Mouse (Mus musculus): ENCODE data around the gene Cux2.
A peak's percentile ranks its signal among the peaks of the same experiment; 100 is the strongest.

Gene Cux2

GRCm38 (mm10) chr5:121919216-121919615 lies 130.7 kb downstream of the Cux2 start:
- DNase-seq (ENCODE audit: low read depth): no peak

GRCm38 (mm10) chr5:121916813-121917212 lies 133.1 kb downstream of the Cux2 start:
- DNase-seq (ENCODE audit: low read depth): no peak

- no peak for DNase-seq (ENCODE audit: low read depth)
Observed at GRCm38 (mm10) chr5:121913999-121914398, 135.9 kb downstream of the Cux2 start.

GRCm38 (mm10) chr5:121909226-121909985 lies 140.5 kb downstream of the Cux2 start:
- peak; percentile 12 for DNase-seq (ENCODE audit: low read depth)

- no peak for DNase-seq (ENCODE audit: low read depth)
Observed at GRCm38 (mm10) chr5:121905671-121906070, 144.2 kb downstream of the Cux2 start.

GRCm38 (mm10) chr5:121904799-121905198 lies 145.1 kb downstream of the Cux2 start:
- DNase-seq (ENCODE audit: low read depth): no peak

GRCm38 (mm10) chr5:121902809-121903745 lies 146.8 kb downstream of the Cux2 start:
- DNase-seq (ENCODE audit: low read depth): no peak

GRCm38 (mm10) chr5:121895117-121895756 lies 154.7 kb downstream of the Cux2 start:
- DNase-seq (ENCODE audit: low read depth): no peak

- DNase-seq (ENCODE audit: low read depth): no peak
Observed at GRCm38 (mm10) chr5:121894647-121895046, 155.3 kb downstream of the Cux2 start.

GRCm38 (mm10) chr5:121893581-121893980 lies 156.3 kb downstream of the Cux2 start:
- peak; percentile 69 for DNase-seq (ENCODE audit: low read depth)

GRCm38 (mm10) chr5:121892281-121892680 lies 157.6 kb downstream of the Cux2 start:
- no peak for DNase-seq (ENCODE audit: low read depth)

- no peak for DNase-seq (ENCODE audit: low read depth)
Observed at GRCm38 (mm10) chr5:121890925-121891324, 159.0 kb downstream of the Cux2 start.

- no peak for DNase-seq (ENCODE audit: low read depth)
Observed at GRCm38 (mm10) chr5:121889819-121890362, 160.0 kb downstream of the Cux2 start.

- DNase-seq (ENCODE audit: low read depth): no peak
Observed at GRCm38 (mm10) chr5:121889375-121889774, 160.5 kb downstream of the Cux2 start.

GRCm38 (mm10) chr5:121883356-121883755 lies 166.5 kb downstream of the Cux2 start:
- DNase-seq (ENCODE audit: low read depth): no peak

- peak; percentile 62 for DNase-seq (ENCODE audit: low read depth)
Observed at GRCm38 (mm10) chr5:121879211-121879610, 170.7 kb downstream of the Cux2 start.

- no peak for DNase-seq (ENCODE audit: low read depth)
Observed at GRCm38 (mm10) chr5:121878703-121879102, 171.2 kb downstream of the Cux2 start.

GRCm38 (mm10) chr5:121876901-121877300 lies 173.0 kb downstream of the Cux2 start:
- DNase-seq (ENCODE audit: low read depth): no peak

GRCm38 (mm10) chr5:121875041-121875440 lies 174.9 kb downstream of the Cux2 start:
- no peak for DNase-seq (ENCODE audit: low read depth)

- DNase-seq (ENCODE audit: low read depth): peak; percentile 83
Observed at GRCm38 (mm10) chr5:121872158-121872557, 177.7 kb downstream of the Cux2 start.

GRCm38 (mm10) chr5:121871515-121872030 lies 178.3 kb downstream of the Cux2 start:
- DNase-seq (ENCODE audit: low read depth): no peak

GRCm38 (mm10) chr5:121870832-121871231 lies 179.1 kb downstream of the Cux2 start:
- no peak for DNase-seq (ENCODE audit: low read depth)

Data from NIH3T3 (cell line).